Mouse (Mus musculus) spleen, embryonic (tissue): ENCODE measurements around the gene Fbxl12.
"Not testable (repeated sequence)": the region's sequence is repeated elsewhere in the genome, so short reads cannot be mapped to it uniquely, and the experiment has no call there.

Source experiments
- CTCF ChIA-PET: fragments of 350-600 bp; sonication (Branson Sonifier 250); formaldehyde crosslinking; loops from one replicate; lab custom pipeline; 2022; lab: Charles Lee

The Fbxl12 gene

DNA sequence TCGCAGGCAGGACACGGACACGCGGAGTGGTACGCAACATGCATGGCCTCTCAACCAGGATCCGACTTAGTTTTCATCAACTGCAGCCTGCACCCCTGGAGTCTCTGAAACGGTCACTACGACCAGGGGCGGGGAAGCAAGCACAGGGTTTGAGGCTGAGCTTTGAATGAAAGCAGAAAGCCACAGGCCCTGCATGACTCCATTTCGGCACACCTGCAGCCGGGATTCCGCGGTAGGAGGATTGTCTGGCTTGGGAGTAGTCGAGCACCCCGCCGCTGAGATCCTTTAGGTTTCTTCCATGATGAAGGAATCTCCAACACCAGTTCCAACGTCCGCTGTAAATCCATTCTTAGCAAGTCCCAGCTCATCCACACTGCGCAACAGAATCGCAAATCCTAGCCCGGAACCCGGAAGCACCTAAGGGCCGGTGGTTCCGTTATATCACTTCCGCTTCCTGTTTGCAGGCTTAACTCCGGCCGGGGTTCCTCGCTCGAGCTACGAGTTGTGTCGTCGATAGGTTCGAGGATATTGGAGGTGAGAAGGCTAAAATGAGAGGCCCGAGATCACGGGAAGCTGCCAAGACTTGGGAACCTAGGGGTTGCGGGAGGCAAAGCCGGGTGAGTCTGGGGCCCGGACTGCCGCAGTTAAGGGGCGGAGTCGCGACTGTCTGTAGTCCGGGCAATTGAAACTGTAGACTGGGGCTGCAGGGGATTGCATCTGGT lies at the start of gene Fbxl12:
Gene Fbxl12 (minus strand): TSS at position 408 of the 722 bp plus-strand sequence.
- CTCF ChIA-PET = no interaction called here

- CTCF ChIA-PET = no interaction called here
These were observed 48.3 kb upstream of the Fbxl12 start for GRCm38 (mm10) chr9:20692863-20693262.

DNA sequence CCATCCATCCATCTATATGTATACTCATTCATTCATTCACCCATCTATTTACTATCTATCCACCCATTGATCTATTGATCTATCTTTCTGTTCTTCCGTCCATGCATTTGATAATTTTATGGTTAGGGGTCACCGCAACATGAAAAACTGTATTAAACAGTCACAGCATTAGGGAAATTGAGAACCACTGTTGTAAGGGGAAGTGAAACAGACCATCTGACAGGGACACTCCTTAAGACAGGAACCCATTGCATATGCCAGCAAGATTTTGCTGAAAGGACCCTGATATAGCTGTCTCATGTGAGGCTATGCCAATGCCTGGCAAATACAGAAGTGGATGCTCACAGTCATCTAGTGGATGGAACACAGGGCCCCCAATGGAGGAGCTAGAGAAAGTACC lies 45.9 kb upstream of the Fbxl12 start:
- CTCF ChIA-PET = not testable (repeated sequence)

DNA sequence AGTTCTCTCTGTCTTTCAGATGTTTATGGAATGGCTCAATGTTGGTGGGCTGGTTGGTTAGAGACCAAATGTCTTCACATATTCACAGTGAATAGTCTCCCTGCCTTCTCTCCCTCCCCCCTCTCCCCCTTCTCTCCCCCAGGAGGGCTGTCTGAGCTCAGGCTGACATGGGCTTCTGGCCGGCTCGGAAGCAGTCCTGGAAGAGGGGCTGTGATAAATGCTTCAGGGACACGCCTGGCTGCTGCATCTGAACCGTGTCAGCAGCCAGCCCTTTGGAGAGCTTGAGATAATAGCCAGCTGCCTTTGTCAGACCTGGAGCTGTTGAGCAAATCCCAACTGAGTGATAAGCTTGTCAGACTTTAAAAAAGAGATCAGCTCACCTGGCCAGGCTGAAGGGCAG lies 45.3 kb upstream of the Fbxl12 start:
- CTCF ChIA-PET = no interaction called here

GRCm38 (mm10) chr9:20689403-20689802 lies 44.8 kb upstream of the Fbxl12 start:
- CTCF ChIA-PET = no interaction called here

DNA sequence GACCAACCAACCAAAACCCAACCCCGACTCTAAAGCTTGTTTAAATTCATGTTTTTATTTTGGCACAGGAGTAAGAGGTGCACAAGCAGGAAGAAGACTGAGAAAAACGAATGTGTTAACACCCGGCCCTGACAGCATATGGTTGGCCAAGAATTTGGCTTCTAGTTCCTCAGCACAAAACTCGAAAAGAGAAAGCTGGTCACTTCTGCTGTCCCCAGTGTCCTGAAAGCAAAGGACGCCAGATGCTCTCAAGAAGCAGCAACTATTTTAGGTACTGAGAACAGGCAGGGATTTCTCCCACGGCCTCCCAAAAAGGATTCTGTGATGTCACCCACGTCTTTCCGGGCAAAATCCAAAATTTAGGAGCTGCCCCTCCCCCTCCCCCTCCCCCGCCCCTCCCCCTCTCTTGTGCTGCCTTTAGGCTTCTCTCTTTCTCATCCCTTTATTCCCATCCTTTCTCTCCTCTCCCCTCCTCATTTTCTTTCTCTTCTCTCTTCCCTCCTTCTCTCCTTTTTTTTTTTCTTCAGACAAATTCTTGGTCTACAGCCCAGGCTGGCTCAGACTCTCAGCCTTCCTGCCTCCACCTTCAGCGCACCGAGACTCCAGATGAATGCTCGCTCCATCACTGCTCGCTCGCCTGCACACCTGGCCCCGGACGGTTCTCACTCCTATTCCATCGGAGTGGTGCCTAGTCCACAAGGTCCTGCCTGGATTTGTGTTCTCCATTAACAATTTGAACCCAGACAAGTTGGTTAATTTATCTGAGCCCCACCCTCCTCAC lies 40.7 kb upstream of the Fbxl12 start:
- CTCF ChIA-PET = no interaction called here

DNA sequence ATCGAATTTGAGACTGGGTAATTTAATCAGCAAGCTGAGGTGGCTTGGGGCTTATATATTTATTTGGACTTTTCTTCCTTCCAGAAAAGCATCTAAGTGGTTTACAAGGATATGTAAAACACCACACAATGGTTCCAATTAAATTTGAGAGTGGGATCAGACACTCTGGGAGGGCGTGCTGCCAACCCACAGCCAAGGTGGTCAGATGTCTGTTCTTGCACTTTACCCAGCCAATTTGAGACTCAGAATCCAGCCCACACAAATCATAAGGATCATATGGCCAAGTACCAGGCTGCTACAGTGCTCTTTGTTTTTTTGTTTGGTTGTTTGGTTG lies 37.8 kb upstream of the Fbxl12 start:
- CTCF ChIA-PET = no interaction called here

GRCm38 (mm10) chr9:20681546-20682388 lies 37.2 kb upstream of the Fbxl12 start:
- CTCF ChIA-PET = interaction anchor here (0.7 kb wide), 1 partner anchor 32 kb away, joined by 3 read pairs; no protein-coding TSS in a partner anchor

DNA sequence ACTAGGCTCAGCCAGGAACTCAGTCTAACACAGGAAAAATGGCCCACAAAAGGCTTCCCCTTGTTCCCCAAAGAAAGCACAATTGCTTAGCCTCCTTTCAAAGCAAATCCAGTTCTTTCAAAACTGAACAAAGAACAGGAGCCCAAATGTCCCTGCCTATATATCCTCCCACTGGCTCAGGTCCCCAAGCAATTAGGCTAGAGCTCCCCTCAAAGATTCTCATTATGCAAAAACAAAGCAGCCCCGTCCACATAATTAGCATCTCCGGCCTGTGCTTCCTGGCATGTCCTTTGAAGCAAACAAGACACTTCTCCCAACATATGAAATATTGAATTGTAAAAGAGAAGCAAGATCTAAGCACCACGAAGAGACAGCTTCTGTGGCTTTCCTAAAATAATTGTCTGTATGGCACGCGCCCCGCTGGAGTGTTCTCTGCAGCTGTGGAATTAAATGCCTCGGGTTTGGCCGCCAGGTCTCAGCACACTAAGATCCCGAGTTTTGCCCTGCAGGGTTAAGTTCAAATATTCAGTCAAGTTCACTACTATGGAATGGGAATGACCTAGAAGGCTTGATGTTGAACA lies 35.9 kb upstream of the Fbxl12 start:
- CTCF ChIA-PET = no interaction called here

DNA sequence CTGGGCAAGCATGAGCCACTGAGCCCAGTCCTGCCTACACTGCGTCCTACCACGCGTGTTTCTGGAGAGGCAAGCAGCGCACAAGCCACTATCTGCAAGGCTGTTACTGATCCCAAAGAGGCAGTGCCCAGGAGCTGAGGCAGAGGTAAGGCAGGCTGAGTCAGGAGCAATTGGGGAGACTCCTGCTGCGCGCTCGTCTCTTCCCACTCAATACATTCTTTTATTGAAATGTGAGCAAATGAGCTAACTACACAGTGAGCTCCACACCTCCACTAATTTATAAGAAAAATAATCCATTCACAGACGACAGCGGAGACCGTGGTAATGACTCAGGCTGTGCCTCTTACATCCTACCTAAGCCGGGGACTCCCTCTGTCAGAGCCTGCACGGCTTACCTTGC lies 33.3 kb upstream of the Fbxl12 start:
- CTCF ChIA-PET = no interaction called here

- CTCF ChIA-PET = no interaction called here
These were observed 27.5 kb upstream of the Fbxl12 start for GRCm38 (mm10) chr9:20672047-20672446.

GRCm38 (mm10) chr9:20668065-20668464 lies 23.5 kb upstream of the Fbxl12 start:
- CTCF ChIA-PET = no interaction called here

GRCm38 (mm10) chr9:20666510-20667034 lies 22.0 kb upstream of the Fbxl12 start:
- CTCF ChIA-PET = interaction anchor here (0.5 to 0.6 kb wide), 2 partner anchors 37 to 38 kb away, joined by 3 to 4 read pairs; no protein-coding TSS in a partner anchor

DNA sequence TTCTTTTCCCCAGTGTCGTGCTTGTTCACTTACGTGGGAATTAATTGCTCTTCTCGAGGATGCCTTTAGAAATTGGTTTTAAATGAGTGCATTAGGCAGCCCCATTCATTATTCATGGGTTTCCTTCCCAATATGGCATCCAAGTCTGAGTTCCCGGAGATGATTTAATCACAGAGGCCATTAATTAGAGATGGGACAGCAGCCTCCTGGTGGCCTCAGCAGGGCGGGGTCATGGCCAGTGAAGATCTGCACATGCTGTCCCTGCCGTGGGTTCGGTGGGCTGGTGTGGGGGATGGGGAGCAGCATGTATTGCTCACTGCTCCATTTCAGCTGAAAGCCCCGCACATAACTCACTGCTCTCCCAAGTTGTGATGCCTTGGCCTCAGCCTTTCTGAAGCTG lies 21.4 kb upstream of the Fbxl12 start:
- CTCF ChIA-PET = no interaction called here

DNA sequence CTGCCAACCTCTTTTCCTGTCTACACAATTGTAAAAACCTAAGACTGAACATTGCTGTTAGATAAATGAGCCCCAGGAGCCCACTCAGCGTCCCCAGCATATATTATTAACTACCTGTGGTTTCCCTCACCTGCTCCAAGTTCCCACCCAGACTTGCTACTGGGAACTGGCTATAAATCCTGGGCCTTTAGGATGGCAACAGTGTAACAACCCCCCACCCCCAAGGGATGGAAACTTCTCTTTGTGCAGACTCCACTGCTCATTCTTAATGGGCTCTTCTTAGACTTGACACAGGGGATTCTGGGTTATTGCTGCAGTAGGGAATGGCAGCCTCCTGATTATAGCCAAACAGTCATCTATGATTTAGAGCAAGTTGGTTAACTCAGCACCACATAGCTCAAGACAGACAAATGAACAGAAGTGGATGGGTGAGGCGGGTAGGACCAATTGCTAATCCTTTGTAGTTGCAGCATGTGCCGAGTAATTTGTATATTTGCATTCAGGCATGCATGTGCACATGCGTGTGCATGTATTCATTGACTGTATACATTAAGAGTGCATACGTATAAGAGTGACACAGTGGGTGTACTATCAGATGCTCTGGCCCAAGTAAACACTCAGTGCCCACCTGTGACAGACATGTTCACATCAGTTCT lies 20.5 kb upstream of the Fbxl12 start:
- CTCF ChIA-PET = no interaction called here

DNA sequence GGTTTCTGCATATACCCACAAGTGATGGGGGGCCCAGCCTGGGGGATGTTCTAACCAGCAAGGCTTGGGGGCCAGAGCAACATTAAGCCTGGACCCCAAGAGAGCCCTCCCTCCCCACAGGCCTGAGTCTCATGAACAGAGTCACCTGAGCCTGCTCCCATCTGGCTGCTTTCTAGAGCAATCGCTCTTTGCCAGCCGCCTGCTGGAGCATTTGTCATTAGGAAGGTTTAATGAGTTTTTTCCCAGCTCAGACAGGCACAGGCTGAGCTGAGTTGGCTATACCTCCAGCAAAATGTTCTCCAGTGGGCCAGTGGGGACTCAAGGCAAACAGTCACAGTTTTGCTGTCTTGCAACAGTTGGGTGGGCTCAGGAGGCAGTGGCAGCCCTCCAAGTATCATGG lies 19.8 kb upstream of the Fbxl12 start:
- CTCF ChIA-PET = interaction anchor here (0.6 kb wide), 1 partner anchor 62 kb away, joined by 3 read pairs; no protein-coding TSS in a partner anchor

DNA sequence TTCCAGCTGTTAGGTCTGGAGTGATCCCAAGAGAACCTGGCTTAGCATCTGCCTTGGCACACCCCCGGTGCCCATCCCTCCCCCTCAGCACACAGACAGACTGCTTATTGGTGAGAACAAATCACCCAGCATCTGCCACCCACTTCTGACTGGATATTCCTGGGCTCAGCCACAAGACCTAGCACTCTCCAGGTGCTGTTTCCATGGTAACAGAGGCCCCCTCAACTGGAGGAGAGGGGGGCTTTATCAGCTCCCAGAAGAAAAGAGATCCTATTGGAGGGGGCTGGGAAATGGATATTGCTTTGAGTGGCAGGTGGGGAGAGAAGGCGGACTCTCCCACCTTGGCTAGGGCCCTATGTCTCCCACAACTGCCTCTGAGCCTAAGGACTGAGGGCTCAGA lies 19.4 kb upstream of the Fbxl12 start:
- CTCF ChIA-PET = interaction anchor here (0.6 kb wide), 1 partner anchor 63 kb away, joined by 3 read pairs; no protein-coding TSS in a partner anchor

DNA sequence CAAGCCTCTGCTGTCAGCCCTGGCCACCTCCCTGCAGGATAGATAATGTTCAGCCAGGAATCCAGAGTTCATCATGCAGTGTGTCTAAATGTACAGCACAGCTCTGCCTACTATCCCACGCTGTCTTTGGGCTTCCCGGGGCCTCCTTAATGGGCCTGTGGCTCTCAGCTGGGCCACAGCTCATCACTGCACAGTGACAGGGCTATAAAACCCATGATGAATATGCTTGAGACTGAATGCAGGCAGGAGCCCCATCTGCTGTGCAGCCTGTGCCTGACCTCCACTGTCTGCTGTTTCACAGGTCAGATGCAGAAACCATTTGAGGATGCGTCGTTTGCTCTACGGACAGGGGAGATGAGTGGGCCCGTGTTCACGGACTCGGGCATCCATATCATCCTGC lies 18.3 kb upstream of the Fbxl12 start:
- CTCF ChIA-PET = interaction anchor here (0.7 to 1.5 kb wide), 2 partner anchors 94 to 168 kb away, joined by 3 to 6 read pairs; no protein-coding TSS in a partner anchor

GRCm38 (mm10) chr9:20662325-20662724 lies 17.8 kb upstream of the Fbxl12 start:
- CTCF ChIA-PET = interaction anchor here (0.7 to 1.5 kb wide), 2 partner anchors 95 to 168 kb away, joined by 3 to 6 read pairs; no protein-coding TSS in a partner anchor

DNA sequence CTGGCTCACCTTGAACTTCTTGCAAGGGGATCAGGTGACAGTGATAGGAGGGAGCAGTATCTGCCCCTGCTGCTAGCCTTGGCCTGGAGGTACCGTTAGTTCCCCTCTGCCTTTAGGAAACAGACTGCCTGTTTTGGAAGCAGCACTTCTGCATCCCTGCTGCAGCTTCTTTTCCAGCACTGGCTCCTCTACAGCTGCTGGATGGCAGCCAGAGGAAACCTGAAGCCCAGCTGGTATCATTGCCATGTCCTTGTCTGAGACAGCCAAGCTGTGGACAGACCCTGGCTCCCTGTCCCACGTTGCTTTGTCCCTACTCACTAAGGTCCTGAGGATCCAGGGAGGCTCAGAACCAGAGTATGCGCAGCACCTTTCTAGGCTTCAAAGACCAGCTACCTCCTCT lies 13.0 kb upstream of the Fbxl12 start:
- CTCF ChIA-PET = no interaction called here

DNA sequence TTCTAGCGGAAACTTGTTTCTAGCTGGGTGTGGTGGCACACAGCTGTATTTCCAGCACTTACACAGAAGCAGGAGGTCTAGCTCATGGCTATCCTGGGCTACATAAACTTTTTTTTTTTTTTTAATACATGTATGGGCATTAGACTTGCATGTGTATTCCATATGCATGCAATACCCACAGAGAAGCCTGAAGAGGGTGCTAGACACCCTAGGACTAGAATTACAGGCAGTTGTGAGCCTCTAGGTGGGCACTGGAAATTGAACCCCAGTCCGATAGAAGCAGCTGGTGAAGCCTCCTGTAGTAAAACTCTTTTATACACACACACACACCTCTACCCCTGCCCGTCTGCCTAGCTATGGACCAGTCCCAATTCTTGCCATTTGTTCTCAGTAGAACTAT lies 9.3 kb upstream of the Fbxl12 start:
- CTCF ChIA-PET = no interaction called here
